Mouse (Mus musculus) left cerebral cortex, adult 6 months (tissue): ENCODE data around the gene 9430038I01Rik. TPM values are rescaled to one million over a fixed set of nuclear protein-coding genes. Genes with fewer than 3 reads are reported as not detected.

Experiments
- long read RNA-seq, 2 experiments: library from polyadenylated mRNA; unstranded; transcript quantifications; one replicate each; pipeline ENCODE4 v2.0.0; 2019 to 2020
- polyA plus RNA-seq: library from polyadenylated mRNA; unstranded; fragments of <200 nt; fragmentation: Nextera tagmentation; gene quantifications from 2 replicates; pipeline ENCODE4 v1.2.3, GENCODE M21; 2021

9430038I01Rik gene
- polyA plus RNA-seq, result 10.9 and 11.4 TPM in 2 replicates
- long read RNA-seq, experiment 1, full-length matches to known transcripts, result 3 of 3 reads
- long read RNA-seq, experiment 1, partial matches to known transcripts, result 0 of 3 reads
- long read RNA-seq, experiment 1, other reads (novel, unspliced or antisense), result 0 of 3 reads
- long read RNA-seq, experiment 2, transcript 9430038I01Rik-201 (4 exons, 1,126 nt), result major isoform, 5 of 11 reads
- long read RNA-seq, experiment 2, partial matches to known transcripts, result 0 of 11 reads
- long read RNA-seq, experiment 2, other reads (novel, unspliced or antisense), result 2 of 11 reads

DNA sequence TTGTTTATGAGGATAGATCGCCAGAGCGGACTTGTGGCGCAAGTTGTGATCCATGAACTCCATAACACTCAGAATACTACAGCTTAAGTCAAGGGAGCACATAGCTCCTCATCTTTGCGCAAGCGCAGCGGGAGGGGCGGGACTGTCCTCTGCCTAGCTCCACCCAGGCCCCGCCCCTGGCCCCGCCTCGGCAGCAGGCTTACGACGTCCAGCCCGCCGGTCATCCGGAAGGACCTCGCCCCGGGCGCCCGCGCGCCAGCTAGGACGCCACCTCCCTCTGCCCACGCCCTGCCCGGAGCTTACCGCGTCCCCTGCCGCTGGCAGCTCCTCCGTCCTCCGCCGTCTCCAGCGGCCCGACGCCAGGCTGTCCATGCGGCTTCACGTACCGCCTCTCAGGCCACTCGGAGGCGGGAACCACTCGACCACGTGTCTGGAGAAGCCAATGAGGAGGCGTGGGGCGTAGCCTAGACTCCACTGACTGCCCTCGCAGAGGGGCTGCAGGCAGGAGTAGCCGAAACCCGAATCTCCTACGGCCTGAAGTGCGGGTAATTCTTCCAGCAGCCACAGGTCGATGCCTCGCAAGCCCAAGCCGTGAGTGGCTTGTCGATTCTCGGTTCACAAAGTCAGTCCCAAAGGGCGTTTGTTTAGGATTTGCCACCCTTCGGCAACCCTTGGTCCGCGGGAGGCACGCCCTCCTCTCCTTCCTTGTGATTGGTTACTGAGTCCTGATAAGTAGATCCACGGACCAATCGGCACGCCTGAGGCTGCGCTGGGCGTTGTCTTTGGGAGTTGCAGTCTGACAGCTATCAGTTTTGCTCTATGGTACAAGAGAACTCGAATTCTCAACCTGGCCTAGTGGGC lies at the start of gene 9430038I01Rik:
Gene 9430038I01Rik, minus strand, starts transcription at position 426 of the 861 bp plus-strand sequence.

DNA sequence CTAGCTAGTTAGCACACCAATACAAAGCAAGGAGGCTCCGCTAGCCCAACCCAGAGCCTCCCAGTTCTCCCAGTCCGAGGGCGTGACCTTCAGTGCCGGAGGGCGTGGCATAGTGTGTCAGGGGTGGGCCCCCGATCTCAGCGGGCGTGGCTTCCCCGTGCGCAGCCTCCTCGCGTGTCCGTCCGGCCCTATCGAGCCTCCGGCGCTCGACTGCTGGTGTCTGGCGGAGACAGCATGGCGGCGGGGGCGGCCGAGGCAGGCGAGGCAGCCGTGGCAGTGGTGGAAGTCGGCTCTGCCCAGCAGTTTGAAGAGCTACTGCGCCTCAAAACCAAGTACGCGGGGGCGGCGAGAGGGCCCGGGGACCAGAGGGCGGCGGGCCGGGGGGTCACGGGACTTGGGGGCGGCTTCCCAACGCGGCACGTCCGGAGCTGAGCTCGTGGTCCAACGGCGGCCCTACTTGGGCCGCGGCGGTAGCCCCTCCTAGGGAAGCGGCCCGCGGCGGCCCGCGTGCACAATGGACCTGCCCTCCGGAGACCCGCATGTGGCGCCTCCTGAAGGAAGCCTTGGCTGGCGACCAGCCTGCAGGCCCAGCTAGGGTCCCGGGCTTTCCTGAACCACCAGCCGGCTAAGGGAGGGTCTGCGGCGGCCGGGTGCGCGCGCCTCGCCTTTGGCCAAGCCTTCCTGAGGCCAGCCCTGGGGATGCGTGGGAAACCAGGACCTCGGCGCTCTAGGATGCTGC lies 27.0 kb upstream of the 9430038I01Rik start, which contains the start of gene Glrx3:
Gene Glrx3, plus strand, starts transcription at position 175 of the 739 bp plus-strand sequence.

Other genes starting within 250 kb of the 9430038I01Rik start
- 0.09 and 0.23 TPM in 2 replicates for gene Ebf3, start 96.3 kb downstream of the 9430038I01Rik start, polyA plus RNA-seq
- gene Glrx3, start 26.9 kb upstream of the 9430038I01Rik start, polyA plus RNA-seq, result 185 and 193 TPM in 2 replicates